10 mouse cellular contexts compared by ENCODE assay signal in genomic region chr1:124517543-124518171, GRCm38 (mm10).
DNase-seq lines count a peak whose midpoint lies in the region; ATAC-seq lines count a peak whose summit lies in the region.
"Had no signal": no experiment of that assay in that cellular context is flagged by ENCODE, and none has a peak within 500 bp of the region (broad histone marks: within the 10 kb centered on the region; RNA-seq: fewer than 3 reads in every experiment).

No protein-coding gene starts in this region.

- H3K4me2 ChIP-seq in embryonic facial prominence, embryonic 14.5 days (ENCODE audit: low read depth, low read length): no peak overlapping the region
- H3K4me2 ChIP-seq: embryonic facial prominence, embryonic 15.5 days had no signal

- DNase-seq in layer of hippocampus, adult 11-12 months (ENCODE audit: low spot score): peak; percentile 31
- no peak for DNase-seq in layer of hippocampus, postnatal 36 days
- DNase-seq in cerebellum, adult 8-10 months: peak; percentile 3
- DNase-seq in embryonic facial prominence, embryonic 14.5 days (ENCODE audit: low spot score): peak; percentile 41
- peak; percentile 29 for DNase-seq in retina, embryonic 14.5 days (ENCODE audit: low spot score)
- DNase-seq in gastrocnemius, adult 18-20 months (ENCODE audit: low spot score): no peak
- no peak for DNase-seq in gastrocnemius, postnatal 36 days
- DNase-seq: lung, postnatal 4 days; thymus, postnatal 4 days had no signal

- intact Hi-C loops in gastrocnemius, postnatal 36 days (cut with DNase I): no loop called here

- H3K4me1 ChIP-seq in embryonic facial prominence, embryonic 14.5 days (ENCODE audit: control insufficient read depth, insufficient read depth, low read length): no peaks in the 10 kb centered on the region
- H3K4me1 ChIP-seq: embryonic facial prominence, embryonic 15.5 days had no signal

- H3K27ac ChIP-seq in embryonic facial prominence, embryonic 14.5 days (replicated peaks; ENCODE audit: low read depth, low read length): no peak overlapping the region
- H3K27ac ChIP-seq: embryonic facial prominence, embryonic 15.5 days had no signal

- no peak overlapping the region for H3K9ac ChIP-seq in embryonic facial prominence, embryonic 14.5 days (ENCODE audit: low read depth, low read length)
- H3K9ac ChIP-seq: embryonic facial prominence, embryonic 15.5 days had no signal

- H3K36me3 ChIP-seq in embryonic facial prominence, embryonic 14.5 days (ENCODE audit: control insufficient read depth, insufficient read depth, low read length): no peaks in the 10 kb centered on the region
- H3K36me3 ChIP-seq: embryonic facial prominence, embryonic 15.5 days had no signal

- WGBS in embryonic facial prominence, embryonic 14.5 days: 86% methylated on average over 3 of the region's 3 CpGs

- H3K27me3 ChIP-seq in embryonic facial prominence, embryonic 14.5 days (replicated peaks; ENCODE audit: control insufficient read depth, insufficient read depth, low read length): no peaks in the 10 kb centered on the region
- H3K27me3 ChIP-seq: embryonic facial prominence, embryonic 15.5 days had no signal

- ATAC-seq in embryonic facial prominence, embryonic 14.5 days (ENCODE audit: low read depth): no peak

- no peak overlapping the region for H3K4me3 ChIP-seq in embryonic facial prominence, embryonic 14.5 days (ENCODE audit: low read depth, low read length)
- H3K4me3 ChIP-seq: embryonic facial prominence, embryonic 15.5 days had no signal

- H3K9me3 ChIP-seq in embryonic facial prominence, embryonic 14.5 days (ENCODE audit: control insufficient read depth, low read length): no peaks in the 10 kb centered on the region
- H3K9me3 ChIP-seq: embryonic facial prominence, embryonic 15.5 days had no signal

Comparison
In these comparisons a context has a peak if more than half of its experiments do, and no peak if none do; other contexts are left out.
1. DNase-seq: peak in layer of hippocampus, adult 11-12 months (single experiment), cerebellum, adult 8-10 months (single experiment), embryonic facial prominence, embryonic 14.5 days (single experiment) and retina, embryonic 14.5 days (single experiment); none in layer of hippocampus, postnatal 36 days (0 of 2), gastrocnemius, adult 18-20 months (single experiment) and gastrocnemius, postnatal 36 days (0 of 2).